Mouse (Mus musculus) c-Kit-negative CD71-positive TER-119-positive erythroid progenitor cells, embryonic 14.5 days (primary cell): ENCODE measurements around the gene Atp2b2.

Source experiments
- DNase-seq: peaks from one replicate; pipeline ENCODE4 v3.0.0-alpha.2; 2013; ENCODE audit warnings: low read depth, low spot score

Gene Atp2b2

GRCm38 (mm10) chr6:114042332-114042731 is at the start of gene Atp2b2:
Gene Atp2b2, minus strand, starts transcription at chr6:114042613.
- no peak for DNase-seq

- DNase-seq = peak; percentile 26
Measured at GRCm38 (mm10) chr6:114089626-114090025, 47.2 kb upstream of the Atp2b2 start.

- no peak for DNase-seq
Measured at GRCm38 (mm10) chr6:114087106-114087505, 44.7 kb upstream of the Atp2b2 start.

- DNase-seq = no peak
Measured at GRCm38 (mm10) chr6:114078556-114078955, 36.1 kb upstream of the Atp2b2 start.

GRCm38 (mm10) chr6:114076560-114076959 is 34.1 kb upstream of the Atp2b2 start:
- no peak for DNase-seq

- DNase-seq = no peak
Measured at GRCm38 (mm10) chr6:114076061-114076460, 33.6 kb upstream of the Atp2b2 start.

GRCm38 (mm10) chr6:114074929-114075328 is 32.5 kb upstream of the Atp2b2 start:
- no peak for DNase-seq

- no peak for DNase-seq
Measured at GRCm38 (mm10) chr6:114074256-114074655, 31.8 kb upstream of the Atp2b2 start.

- DNase-seq = no peak
Measured at GRCm38 (mm10) chr6:114071564-114071963, 29.2 kb upstream of the Atp2b2 start.

- DNase-seq = no peak
Measured at GRCm38 (mm10) chr6:114063100-114063499, 20.7 kb upstream of the Atp2b2 start.

GRCm38 (mm10) chr6:114062688-114063087 is 20.3 kb upstream of the Atp2b2 start:
- DNase-seq = no peak

GRCm38 (mm10) chr6:114059206-114059605 is 16.8 kb upstream of the Atp2b2 start:
- DNase-seq = no peak

- no peak for DNase-seq
Measured at GRCm38 (mm10) chr6:114058030-114058808, 15.8 kb upstream of the Atp2b2 start.

GRCm38 (mm10) chr6:114055311-114055710 is 12.9 kb upstream of the Atp2b2 start:
- no peak for DNase-seq

- no peak for DNase-seq
Measured at GRCm38 (mm10) chr6:114044962-114045361, 2.5 kb upstream of the Atp2b2 start.

- no peak for DNase-seq
Measured at GRCm38 (mm10) chr6:114042836-114043235, 423 bp upstream of the Atp2b2 start.

GRCm38 (mm10) chr6:114041911-114042284 is 515 bp downstream of the Atp2b2 start:
- DNase-seq = no peak

GRCm38 (mm10) chr6:114041097-114041910 is 1.1 kb downstream of the Atp2b2 start:
- DNase-seq = no peak

GRCm38 (mm10) chr6:114035704-114036103 is 6.7 kb downstream of the Atp2b2 start:
- no peak for DNase-seq

GRCm38 (mm10) chr6:114032822-114033221 is 9.6 kb downstream of the Atp2b2 start:
- no peak for DNase-seq

- DNase-seq = no peak
Measured at GRCm38 (mm10) chr6:114023794-114024193, 18.6 kb downstream of the Atp2b2 start.

- no peak for DNase-seq
Measured at GRCm38 (mm10) chr6:114022104-114022503, 20.3 kb downstream of the Atp2b2 start.

GRCm38 (mm10) chr6:114013801-114014200 is 28.6 kb downstream of the Atp2b2 start:
- DNase-seq = no peak
